Mouse (Mus musculus): Measurements from ENCODE around the gene Gm19426. TPM values are rescaled to one million over a fixed set of nuclear protein-coding genes. Genes with fewer than 3 reads are reported as not detected.

Gm19426 gene
- polyA plus RNA-seq (2014; fragmentation: Nextera tagmentation; extraction: Ambion mirVana) = 6.6 and 6.9 TPM in 2 replicates

DNA sequence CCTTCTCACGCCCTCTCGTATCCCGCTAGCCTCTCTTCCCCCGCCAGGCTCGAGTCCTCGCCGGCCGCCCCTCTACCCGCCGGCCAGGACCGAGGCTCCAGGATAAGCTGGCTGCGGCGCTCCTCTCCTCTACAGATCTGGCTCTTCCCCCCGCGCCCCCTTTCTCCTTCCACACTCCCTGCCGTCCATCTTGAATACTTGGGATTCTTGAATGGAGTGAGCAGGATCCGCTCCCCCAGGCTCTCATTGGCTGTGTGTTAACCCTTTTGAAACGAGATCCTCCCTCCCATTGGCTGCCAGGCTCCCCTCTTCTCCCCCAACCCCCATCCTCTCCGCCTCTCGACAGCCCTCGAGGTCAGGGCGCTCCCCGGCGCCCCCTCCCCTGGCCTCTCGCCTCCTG is at the start of gene Gm19426:
TSS of gene Gm19426 (minus strand) at position 95 of the 400 bp plus-strand sequence.
- peak within 1 kb of the TSS; percentile 93 for H3K4me2 ChIP-seq
- H3K4me1 ChIP-seq (ENCODE audit: control insufficient read depth, insufficient read depth, low read length) = peaks cover 44% of the 10 kb centered on the region
- ATAC-seq (replicated peaks; ENCODE audit: insufficient number of reproducible peaks, low FRiP score, low TSS enrichment) = peak; percentile 86

DNA sequence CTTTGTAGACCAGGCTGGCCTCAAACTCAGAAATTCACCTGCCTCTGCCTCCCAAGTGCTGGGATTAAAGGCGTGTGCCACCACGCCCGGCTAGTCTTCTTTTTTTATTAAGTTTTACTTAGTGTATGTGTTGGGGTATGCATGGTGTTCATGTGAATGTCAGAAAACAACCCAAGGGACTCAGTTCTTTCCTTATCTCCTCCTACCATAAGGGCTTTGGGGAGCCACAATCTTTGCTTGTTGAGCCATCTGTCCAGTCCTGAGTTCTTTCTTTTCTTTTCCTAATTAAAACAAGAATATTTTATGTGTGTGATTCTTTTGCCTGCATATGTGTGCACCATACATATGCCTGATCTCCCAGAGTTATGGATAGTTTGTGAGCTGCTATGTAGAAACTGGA is 49.7 kb upstream of the Gm19426 start:
- 0 out of 2 replicates have a peak, but pooled peaks have one; percentile 47 for ATAC-seq (replicated peaks; ENCODE audit: insufficient number of reproducible peaks, low FRiP score, low TSS enrichment)
- H3K36me3 ChIP-seq (ENCODE audit: control insufficient read depth, insufficient read depth, low read length) = no peaks in the 10 kb centered on the region

More for the DNA sequence above, at the start of gene Gm19426:
- no peaks in the 10 kb centered on the region; the same call in 1 of the 2 replicates for H3K36me3 ChIP-seq (ENCODE audit: control insufficient read depth, insufficient read depth, low read length)
- no peaks in the 10 kb centered on the region for H3K9me3 ChIP-seq (replicated peaks; ENCODE audit: control insufficient read depth, low read length)
- H3K9ac ChIP-seq (ENCODE audit: low read depth, low read length) = peak within 1 kb of the TSS; percentile 97
- WGBS (ENCODE audit: insufficient replicate concordance) = 2% methylated on average over 25 of the region's 25 CpGs
- H3K27ac ChIP-seq (ENCODE audit: low read depth, low read length) = peak within 1 kb of the TSS; percentile 96
- peak within 1 kb of the TSS; percentile 73 for H3K4me3 ChIP-seq (ENCODE audit: low read depth, low read length)
- H3K27me3 ChIP-seq (ENCODE audit: control insufficient read depth, insufficient read depth, low read length) = no peaks in the 10 kb centered on the region

DNA sequence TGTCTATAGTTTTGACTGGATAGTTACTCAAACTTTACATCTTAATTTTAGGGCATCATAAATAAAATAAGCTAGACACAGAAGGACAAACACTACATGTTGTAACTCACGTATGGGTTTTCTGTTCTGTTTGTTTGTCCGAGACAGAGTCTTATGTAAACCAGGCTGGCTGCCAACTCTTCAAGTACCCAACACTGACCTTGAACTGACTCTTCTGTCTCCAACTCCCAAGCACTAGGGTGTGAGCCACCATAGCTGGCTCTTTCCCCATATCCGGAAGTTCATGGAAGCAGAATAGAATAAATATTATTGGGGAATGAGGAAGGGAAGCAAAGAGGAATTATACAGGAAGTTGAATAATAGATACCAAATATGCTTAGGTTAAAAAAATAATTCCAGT is 49.1 kb upstream of the Gm19426 start:
- Histone ChIP-seq H3K9ac (ENCODE audit: low read depth, low read length) (no peak overlapping the region), H3K9me3 (replicated peaks; ENCODE audit: control insufficient read depth, low read length) (no peaks in the 10 kb centered on the region), H3K4me1 (ENCODE audit: control insufficient read depth, insufficient read depth, low read length) (peaks cover 8% of the 10 kb centered on the region), H3K4me3 (ENCODE audit: low read depth, low read length) (no peak overlapping the region), H3K27me3 (ENCODE audit: control insufficient read depth, insufficient read depth, low read length) (no peaks in the 10 kb centered on the region), H3K36me3 (ENCODE audit: control insufficient read depth, insufficient read depth, low read length) (no peaks in the 10 kb centered on the region), H3K27ac (ENCODE audit: low read depth, low read length) (no peak overlapping the region), H3K4me2 (no peak overlapping the region; the same call in 1 of the 2 replicates)
- WGBS (ENCODE audit: insufficient replicate concordance) = 78% methylated on average over 3 of the region's 3 CpGs
- no peak for ATAC-seq (replicated peaks; ENCODE audit: insufficient number of reproducible peaks, low FRiP score, low TSS enrichment)

More for the DNA sequence above, 49.7 kb upstream of the Gm19426 start:
- Histone ChIP-seq H3K9me3 (replicated peaks; ENCODE audit: control insufficient read depth, low read length) (no peaks in the 10 kb centered on the region), H3K27me3 (ENCODE audit: control insufficient read depth, insufficient read depth, low read length) (no peaks in the 10 kb centered on the region), H3K4me1 (ENCODE audit: control insufficient read depth, insufficient read depth, low read length) (peaks cover 9% of the 10 kb centered on the region), H3K4me3 (ENCODE audit: low read depth, low read length) (no peak overlapping the region), H3K4me2 (no peak overlapping the region), H3K27ac (ENCODE audit: low read depth, low read length) (no peak overlapping the region), H3K9ac (ENCODE audit: low read depth, low read length) (no peak overlapping the region)
- WGBS (ENCODE audit: insufficient replicate concordance) = 80% methylated on average over 3 of the region's 3 CpGs

- Histone ChIP-seq H3K4me1 (ENCODE audit: control insufficient read depth, insufficient read depth, low read length) (peaks cover 8% of the 10 kb centered on the region), H3K9ac (ENCODE audit: low read depth, low read length) (no peak overlapping the region), H3K4me3 (ENCODE audit: low read depth, low read length) (no peak overlapping the region), H3K36me3 (ENCODE audit: control insufficient read depth, insufficient read depth, low read length) (no peaks in the 10 kb centered on the region), H3K27me3 (ENCODE audit: control insufficient read depth, insufficient read depth, low read length) (no peaks in the 10 kb centered on the region), H3K27ac (ENCODE audit: low read depth, low read length) (0 out of 2 replicates have a peak overlapping the region, but pooled peaks have one; percentile 16), H3K4me2 (no peak overlapping the region), H3K9me3 (replicated peaks; ENCODE audit: control insufficient read depth, low read length) (no peaks in the 10 kb centered on the region)
- 44% methylated on average over 9 of the region's 9 CpGs for WGBS (ENCODE audit: insufficient replicate concordance)
- no peak for ATAC-seq (replicated peaks; ENCODE audit: insufficient number of reproducible peaks, low FRiP score, low TSS enrichment)
These were observed 47.0 kb upstream of the Gm19426 start for GRCm38 (mm10) chr2:84790418-84790817.

- no peak for ATAC-seq (replicated peaks; ENCODE audit: insufficient number of reproducible peaks, low FRiP score, low TSS enrichment)
- no peak overlapping the region for H3K9ac ChIP-seq (ENCODE audit: low read depth, low read length)
- H3K4me2 ChIP-seq = no peak overlapping the region
- H3K27me3 ChIP-seq (ENCODE audit: control insufficient read depth, insufficient read depth, low read length) = no peaks in the 10 kb centered on the region
- H3K4me1 ChIP-seq (ENCODE audit: control insufficient read depth, insufficient read depth, low read length) = peaks cover 18% of the 10 kb centered on the region
- 63% methylated on average over 3 of the region's 3 CpGs for WGBS (ENCODE audit: insufficient replicate concordance)
- no peak overlapping the region for H3K4me3 ChIP-seq (ENCODE audit: low read depth, low read length)
- no peaks in the 10 kb centered on the region for H3K36me3 ChIP-seq (ENCODE audit: control insufficient read depth, insufficient read depth, low read length)
- no peaks in the 10 kb centered on the region for H3K9me3 ChIP-seq (replicated peaks; ENCODE audit: control insufficient read depth, low read length)
- no peak overlapping the region for H3K27ac ChIP-seq (ENCODE audit: low read depth, low read length)
These were observed 44.9 kb upstream of the Gm19426 start for GRCm38 (mm10) chr2:84788316-84788715.

- Histone ChIP-seq H3K9ac (ENCODE audit: low read depth, low read length) (no peak overlapping the region), H3K4me2 (no peak overlapping the region), H3K9me3 (replicated peaks; ENCODE audit: control insufficient read depth, low read length) (no peaks in the 10 kb centered on the region), H3K27ac (ENCODE audit: low read depth, low read length) (0 out of 2 replicates have a peak overlapping the region, but pooled peaks have one; percentile 15), H3K4me1 (ENCODE audit: control insufficient read depth, insufficient read depth, low read length) (peaks cover 11% of the 10 kb centered on the region), H3K4me3 (ENCODE audit: low read depth, low read length) (no peak overlapping the region), H3K27me3 (ENCODE audit: control insufficient read depth, insufficient read depth, low read length) (no peaks in the 10 kb centered on the region), H3K36me3 (ENCODE audit: control insufficient read depth, insufficient read depth, low read length) (no peaks in the 10 kb centered on the region)
- 46% methylated on average over 3 of the region's 3 CpGs for WGBS (ENCODE audit: insufficient replicate concordance)
- peak; percentile 57 for ATAC-seq (replicated peaks; ENCODE audit: insufficient number of reproducible peaks, low FRiP score, low TSS enrichment)
These were observed 40.5 kb upstream of the Gm19426 start for GRCm38 (mm10) chr2:84783840-84784566.

GRCm38 (mm10) chr2:84783315-84783714 is 39.9 kb upstream of the Gm19426 start:
- H3K4me3 ChIP-seq (ENCODE audit: low read depth, low read length) = no peak overlapping the region
- H3K27me3 ChIP-seq (ENCODE audit: control insufficient read depth, insufficient read depth, low read length) = no peaks in the 10 kb centered on the region
- 0 out of 2 replicates have a peak overlapping the region, but pooled peaks have one; percentile 15 for H3K27ac ChIP-seq (ENCODE audit: low read depth, low read length)
- H3K36me3 ChIP-seq (ENCODE audit: control insufficient read depth, insufficient read depth, low read length) = no peaks in the 10 kb centered on the region
- H3K4me1 ChIP-seq (ENCODE audit: control insufficient read depth, insufficient read depth, low read length) = peaks cover 10% of the 10 kb centered on the region
- no peak overlapping the region for H3K9ac ChIP-seq (ENCODE audit: low read depth, low read length)
- ATAC-seq (replicated peaks; ENCODE audit: insufficient number of reproducible peaks, low FRiP score, low TSS enrichment) = no peak
- H3K9me3 ChIP-seq (replicated peaks; ENCODE audit: control insufficient read depth, low read length) = no peaks in the 10 kb centered on the region
- H3K4me2 ChIP-seq = no peak overlapping the region
- 57% methylated on average over 1 of the region's 1 CpGs for WGBS (ENCODE audit: insufficient replicate concordance)

GRCm38 (mm10) chr2:84779210-84779609 is 35.8 kb upstream of the Gm19426 start:
- Histone ChIP-seq H3K27me3 (ENCODE audit: control insufficient read depth, insufficient read depth, low read length) (no peaks in the 10 kb centered on the region), H3K4me3 (ENCODE audit: low read depth, low read length) (no peak overlapping the region), H3K27ac (ENCODE audit: low read depth, low read length) (no peak overlapping the region), H3K4me1 (ENCODE audit: control insufficient read depth, insufficient read depth, low read length) (peaks cover 14% of the 10 kb centered on the region), H3K9me3 (replicated peaks; ENCODE audit: control insufficient read depth, low read length) (no peaks in the 10 kb centered on the region), H3K36me3 (ENCODE audit: control insufficient read depth, insufficient read depth, low read length) (no peaks in the 10 kb centered on the region), H3K9ac (ENCODE audit: low read depth, low read length) (no peak overlapping the region), H3K4me2 (no peak overlapping the region)
- no peak for ATAC-seq (replicated peaks; ENCODE audit: insufficient number of reproducible peaks, low FRiP score, low TSS enrichment)
- WGBS (ENCODE audit: insufficient replicate concordance) = 48% methylated on average over 6 of the region's 6 CpGs
